Mouse (Mus musculus): ENCODE results near the gene Lasp1. TPM values are rescaled to one million over a fixed set of nuclear protein-coding genes. Genes with fewer than 3 reads are reported as not detected.
"Not testable (repeated sequence)": the region's sequence is repeated elsewhere in the genome, so short reads cannot be mapped to it uniquely, and the experiment has no call there.

The Lasp1 gene
- total RNA-seq (2021), result 100 to 1,000 TPM; 107 to 122 TPM
- long read RNA-seq, experiment 1, transcript Lasp1-201 (7 exons, 3,540 nt), result major isoform, 50 of 123 reads
- long read RNA-seq, experiment 1, transcript Lasp1-205 (3 exons, 758 nt), result minor isoform, 7 of 123 reads
- long read RNA-seq, experiment 1, partial matches to known transcripts, result 65 of 123 reads
- long read RNA-seq, experiment 1, other reads (novel, unspliced or antisense), result 1 of 123 reads
- long read RNA-seq, experiment 2, transcript Lasp1-201 (7 exons, 3,540 nt), result major isoform, 44 of 64 reads
- long read RNA-seq, experiment 2, partial matches to known transcripts, result 4 of 64 reads
- long read RNA-seq, experiment 2, other reads (novel, unspliced or antisense), result 13 of 64 reads

- peak; percentile 92 for DNase-seq
Observed at GRCm38 (mm10) chr11:97798782-97799145, at the start of gene Lasp1. TSS of gene Lasp1 (plus strand) at chr11:97799000.

GRCm38 (mm10) chr11:97753277-97753676 is 45.5 kb upstream of the Lasp1 start:
- DNase-seq, result no peak

- no peak for DNase-seq
Observed at GRCm38 (mm10) chr11:97758125-97758524, 40.7 kb upstream of the Lasp1 start.

- no peak for DNase-seq
Observed at GRCm38 (mm10) chr11:97758942-97759341, 39.9 kb upstream of the Lasp1 start.

GRCm38 (mm10) chr11:97761638-97762037 is 37.2 kb upstream of the Lasp1 start:
- no peak for DNase-seq

GRCm38 (mm10) chr11:97766154-97766881 is 32.5 kb upstream of the Lasp1 start, which contains the start of gene Cwc25:
TSS of gene Cwc25 (minus strand) at chr11:97766556.
- peak; percentile 97 for DNase-seq

- no peak for DNase-seq
Observed at GRCm38 (mm10) chr11:97769704-97770103, 29.1 kb upstream of the Lasp1 start.

- no peak for DNase-seq
Observed at GRCm38 (mm10) chr11:97771410-97771809, 27.4 kb upstream of the Lasp1 start.

GRCm38 (mm10) chr11:97775186-97775585 is 23.6 kb upstream of the Lasp1 start:
- no peak for DNase-seq

- DNase-seq, result no peak
Observed at GRCm38 (mm10) chr11:97775808-97776496, 22.8 kb upstream of the Lasp1 start, which contains the start of gene 1700001P01Rik. TSS of gene 1700001P01Rik (minus strand) at chr11:97775918.

GRCm38 (mm10) chr11:97776497-97777128 is 22.2 kb upstream of the Lasp1 start:
- DNase-seq, result no peak

- no peak for DNase-seq
Observed at GRCm38 (mm10) chr11:97777129-97777529, 21.7 kb upstream of the Lasp1 start.

GRCm38 (mm10) chr11:97778918-97779317 is 19.9 kb upstream of the Lasp1 start:
- no peak for DNase-seq

- DNase-seq, result no peak
Observed at GRCm38 (mm10) chr11:97779968-97780701, 18.7 kb upstream of the Lasp1 start.

GRCm38 (mm10) chr11:97781478-97781831 is 17.3 kb upstream of the Lasp1 start:
- no peak for DNase-seq

- DNase-seq, result peak; percentile 100
Observed at GRCm38 (mm10) chr11:97781832-97782563, 16.8 kb upstream of the Lasp1 start, which contains the start of gene Rpl23. TSS of gene Rpl23 (minus strand) at chr11:97782437.

- DNase-seq, result no peak
Observed at GRCm38 (mm10) chr11:97782564-97782895, 16.3 kb upstream of the Lasp1 start.

GRCm38 (mm10) chr11:97787961-97788360 is 10.8 kb upstream of the Lasp1 start:
- DNase-seq, result no peak

GRCm38 (mm10) chr11:97789727-97790126 is 9.1 kb upstream of the Lasp1 start:
- no peak for DNase-seq

GRCm38 (mm10) chr11:97790778-97791438 is 7.9 kb upstream of the Lasp1 start:
- not testable (repeated sequence) for DNase-seq
